Mouse (Mus musculus) hindbrain, embryonic 10.5 days (tissue): ENCODE measurements around the gene Deaf1. TPM values are rescaled to one million over a fixed set of nuclear protein-coding genes. Genes with fewer than 3 reads are reported as not detected.
"Not testable (repeated sequence)": the region's sequence is repeated elsewhere in the genome, so short reads cannot be mapped to it uniquely, and the experiment has no call there.

Experiments used
- DNase-seq: peaks from one replicate; pipeline ENCODE4 v3.0.0-alpha.2; 2017; ENCODE audit warnings: low spot score
- H3K27ac ChIP-seq: fragments of 300-500 bp; sonication (generic); 2 replicates; pipeline ENCODE4 v1.5.1; 2016; ENCODE audit warnings: mild to moderate bottlenecking, moderate library complexity
- H3K27me3 ChIP-seq: fragments of 300-500 bp; sonication (generic); 2 replicates; pipeline ENCODE4 v1.6.1; 2016; ENCODE audit warnings: mild to moderate bottlenecking; ENCODE audit not compliant: poor library complexity, insufficient read depth, severe bottlenecking
- H3K36me3 ChIP-seq: fragments of 300-500 bp; sonication (generic); 2 replicates; pipeline ENCODE4 v1.6.1; 2016; ENCODE audit warnings: mild to moderate bottlenecking, moderate library complexity
- H3K4me1 ChIP-seq: fragments of 300-500 bp; sonication (generic); replicated peaks from 2 replicates; pipeline ENCODE4 v1.6.1; 2016; ENCODE audit warnings: mild to moderate bottlenecking
- H3K4me3 ChIP-seq: fragments of 300-500 bp; sonication (generic); 2 replicates; pipeline ENCODE4 v1.5.1; 2016; ENCODE audit warnings: mild to moderate bottlenecking, moderate library complexity
- H3K9me3 ChIP-seq: fragments of 300-500 bp; sonication (generic); 2 replicates; pipeline ENCODE4 v1.6.1; 2016; ENCODE audit warnings: mild to moderate bottlenecking, moderate library complexity
- WGBS: fragments of 180-500 bp; shearing (Covaris S2); methylation state at CpG from one replicate; pipeline ENCODE4 v1.1.7; 2016; 5-methylcytosine and 5-hydroxymethylcytosine counted together
- polyA plus RNA-seq: library from polyadenylated mRNA; unstranded; fragments of >200 nt; fragmentation: Nextera tagmentation; extraction: Ambion mirVana; gene quantifications from 2 replicates; pipeline ENCODE4 v1.2.1, GENCODE M21; 2016

Deaf1 gene
- polyA plus RNA-seq, 1 experiment from 2014 or later = 71.6 TPM

DNA sequence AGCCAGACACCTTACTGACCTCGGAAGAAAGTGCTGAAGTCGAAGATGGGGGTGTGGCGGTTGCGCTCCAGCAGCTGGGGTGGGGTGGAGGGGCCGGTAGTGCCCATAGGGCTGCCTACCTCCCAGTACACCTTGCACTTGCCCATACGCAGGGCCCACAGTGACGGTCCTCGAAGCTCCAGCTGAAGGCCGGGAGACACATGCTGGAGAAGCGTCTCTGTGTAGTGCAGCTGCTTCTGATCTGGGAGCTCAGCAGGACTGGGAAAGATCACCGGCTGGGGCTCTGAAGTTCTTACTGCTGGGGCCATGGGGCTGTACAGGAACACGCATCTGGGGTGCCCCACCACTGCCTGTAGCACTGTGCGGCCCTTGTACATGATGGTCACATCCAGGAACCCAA lies 63.9 kb downstream of the Deaf1 start:
- H3K27ac ChIP-seq = no peak overlapping the region
- peaks cover 18% of the 10 kb centered on the region for H3K4me1 ChIP-seq
- H3K4me3 ChIP-seq = no peak overlapping the region
- no peak for DNase-seq
- peaks cover 63% of the 10 kb centered on the region for H3K36me3 ChIP-seq
- no peaks in the 10 kb centered on the region for H3K9me3 ChIP-seq
- WGBS = 89% methylated on average over 13 of the region's 13 CpGs
- no peaks in the 10 kb centered on the region for H3K27me3 ChIP-seq

DNA sequence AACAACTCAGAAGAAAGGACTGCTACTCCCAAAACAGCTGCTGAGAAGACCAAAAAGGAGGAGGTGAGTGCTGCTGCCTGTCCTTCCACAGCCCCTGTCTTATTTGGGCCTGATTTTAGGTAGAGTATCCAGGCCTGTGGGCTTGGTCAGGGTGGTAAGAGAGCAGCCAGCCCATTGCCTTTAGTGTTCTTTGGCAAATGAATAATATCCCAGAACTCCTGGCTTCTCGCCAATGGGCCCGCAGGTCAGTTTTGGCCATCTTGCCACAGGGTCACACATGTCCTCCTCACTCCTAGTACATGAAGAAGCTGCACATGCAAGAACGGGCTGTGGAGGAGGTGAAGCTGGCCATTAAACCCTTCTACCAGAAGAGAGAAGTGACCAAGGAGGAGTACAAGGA lies 66.0 kb downstream of the Deaf1 start:
- peaks cover 84% of the 10 kb centered on the region for H3K36me3 ChIP-seq
- 95% methylated on average over 3 of the region's 3 CpGs for WGBS
- H3K27me3 ChIP-seq = no peaks in the 10 kb centered on the region

DNA sequence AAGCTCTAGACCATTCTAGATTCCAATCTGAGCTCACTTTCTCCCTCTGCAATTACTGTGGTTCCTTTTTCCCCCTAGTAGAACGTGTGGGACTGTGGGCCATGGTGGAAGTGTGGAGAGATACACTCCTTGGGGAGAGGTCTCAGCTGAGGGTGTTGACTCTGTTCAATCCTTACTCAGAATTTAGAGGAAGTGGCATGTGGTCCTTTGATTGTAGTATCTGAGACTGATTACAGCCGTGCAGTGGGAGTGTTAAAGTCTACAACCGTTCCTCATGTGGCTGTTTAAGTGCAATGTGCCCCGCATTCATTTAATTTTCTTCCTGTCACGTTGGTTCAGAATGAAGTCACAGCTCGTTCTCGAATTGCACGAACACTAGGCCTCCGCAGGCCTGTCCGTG lies 71.3 kb downstream of the Deaf1 start:
- no peak for DNase-seq
- H3K4me3 ChIP-seq = no peak overlapping the region
- WGBS = 93% methylated on average over 10 of the region's 10 CpGs
- H3K9me3 ChIP-seq = no peaks in the 10 kb centered on the region
- no peak overlapping the region for H3K27ac ChIP-seq
- no peaks in the 10 kb centered on the region for H3K27me3 ChIP-seq
- H3K4me1 ChIP-seq = no peaks in the 10 kb centered on the region
- peaks cover 98% of the 10 kb centered on the region for H3K36me3 ChIP-seq

More for the DNA sequence above, 66.0 kb downstream of the Deaf1 start:
- DNase-seq = no peak
- Histone ChIP-seq H3K4me3 (no peak overlapping the region), H3K4me1 (peaks cover 17% of the 10 kb centered on the region), H3K9me3 (no peaks in the 10 kb centered on the region), H3K27ac (no peak overlapping the region)

DNA sequence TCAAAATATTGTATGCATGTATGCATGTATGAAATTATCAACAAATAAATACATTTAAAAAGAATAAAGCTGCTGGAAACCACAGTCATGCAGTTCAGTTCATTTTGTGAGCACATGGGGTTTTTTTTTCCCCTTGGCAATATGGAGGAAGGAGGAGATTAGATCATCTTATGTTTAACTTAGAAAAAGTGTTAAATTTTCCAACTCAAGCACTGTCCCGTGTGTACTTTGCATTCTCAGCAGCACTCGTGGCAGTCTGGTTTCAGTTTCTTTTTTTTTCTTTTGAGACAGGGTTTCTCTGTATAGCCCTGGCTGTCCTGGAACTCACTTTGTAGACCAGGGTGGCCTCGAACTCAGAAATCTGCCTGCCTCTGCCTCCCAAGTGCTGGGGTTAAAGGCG lies 77.0 kb downstream of the Deaf1 start:
- not testable (repeated sequence) for H3K4me1 ChIP-seq, H3K9me3 ChIP-seq, H3K27ac ChIP-seq, H3K4me3 ChIP-seq, DNase-seq, H3K27me3 ChIP-seq
- 95% methylated on average over 4 of the region's 4 CpGs for WGBS
- peaks cover 98% of the 10 kb centered on the region for H3K36me3 ChIP-seq

Other genes with a start within 250 kb of the Deaf1 start
- gene Pkp3, start 249.5 kb downstream of the Deaf1 start, polyA plus RNA-seq = 5.1 and 5.2 TPM in 2 replicates
- 1.9 and 2.7 TPM in 2 replicates for gene Sigirr, start 227.1 kb downstream of the Deaf1 start, polyA plus RNA-seq
- 0.20 and 1.6 TPM in 2 replicates for gene Ano9, start 209.9 kb downstream of the Deaf1 start, polyA plus RNA-seq
- gene Ptdss2, start 205.3 kb downstream of the Deaf1 start, polyA plus RNA-seq = 80.1 and 80.2 TPM in 2 replicates
- gene Rnh1, start 154.8 kb downstream of the Deaf1 start, polyA plus RNA-seq = 68.4 and 72.4 TPM in 2 replicates
- gene Hras, start 133.7 kb downstream of the Deaf1 start, polyA plus RNA-seq = 96.8 and 115 TPM in 2 replicates
- gene Lrrc56, start 133.5 kb downstream of the Deaf1 start, polyA plus RNA-seq = 14.9 and 17.3 TPM in 2 replicates
- gene Lmntd2, start 113.6 kb downstream of the Deaf1 start, polyA plus RNA-seq = 3.9 and 4.0 TPM in 2 replicates
- 58.5 and 59.0 TPM in 2 replicates for gene Rassf7, start 111.8 kb downstream of the Deaf1 start, polyA plus RNA-seq
- gene Phrf1, start 98.9 kb downstream of the Deaf1 start, polyA plus RNA-seq = 106 and 108 TPM in 2 replicates
- 1.0 and 1.2 TPM in 2 replicates for gene Irf7, start 61.2 kb downstream of the Deaf1 start, polyA plus RNA-seq
- 0.32 TPM in 1 of 2 replicates, not detected in the other for gene Cdhr5, start 50.9 kb downstream of the Deaf1 start, polyA plus RNA-seq
- 8.2 and 12.3 TPM in 2 replicates for gene Sct, start 48.6 kb downstream of the Deaf1 start, polyA plus RNA-seq
- 0.34 and 0.35 TPM in 2 replicates for gene Drd4, start 35.7 kb downstream of the Deaf1 start, polyA plus RNA-seq
- 53.7 and 57.8 TPM in 2 replicates for gene Tmem80, start within 50 bp of the Deaf1 start, polyA plus RNA-seq
- gene Eps8l2, start 11.2 kb upstream of the Deaf1 start, polyA plus RNA-seq = 6.7 and 6.8 TPM in 2 replicates
- 336 and 378 TPM in 2 replicates for gene Taldo1, start 64.5 kb upstream of the Deaf1 start, polyA plus RNA-seq
- gene Gatd1, start 86.4 kb upstream of the Deaf1 start, polyA plus RNA-seq = 45.2 and 49.4 TPM in 2 replicates
- gene Cend1, start 101.8 kb upstream of the Deaf1 start, polyA plus RNA-seq = 11.5 and 21.9 TPM in 2 replicates
- 45.9 and 55.6 TPM in 2 replicates for gene Slc25a22, start 110.2 kb upstream of the Deaf1 start, polyA plus RNA-seq
- gene Pidd1, start 116.3 kb upstream of the Deaf1 start, polyA plus RNA-seq = 21.0 and 23.2 TPM in 2 replicates
- 1,010 and 1,127 TPM in 2 replicates for gene Rplp2, start 119.7 kb upstream of the Deaf1 start, polyA plus RNA-seq
- 19.3 and 20.3 TPM in 2 replicates for gene Pnpla2, start 127.5 kb upstream of the Deaf1 start, polyA plus RNA-seq
- gene Cracr2b, start 133.4 kb upstream of the Deaf1 start, polyA plus RNA-seq = 8.1 and 9.1 TPM in 2 replicates
- 26.0 and 29.7 TPM in 2 replicates for gene Cd151, start 139.7 kb upstream of the Deaf1 start, polyA plus RNA-seq
- gene Polr2l, start 147.4 kb upstream of the Deaf1 start, polyA plus RNA-seq = 89.5 and 90.0 TPM in 2 replicates
- gene Tspan4, start 147.6 kb upstream of the Deaf1 start, polyA plus RNA-seq = 36.3 and 38.6 TPM in 2 replicates
- 24.9 and 30.2 TPM in 2 replicates for gene Chid1, start 212.2 kb upstream of the Deaf1 start, polyA plus RNA-seq
- gene Ap2a2, start 234.5 kb upstream of the Deaf1 start, polyA plus RNA-seq = 105 and 108 TPM in 2 replicates